Mouse (Mus musculus) limb, embryonic 10.5 days (tissue): ENCODE results near the gene Ifih1. TPM values are rescaled to one million over a fixed set of nuclear protein-coding genes. Genes with fewer than 3 reads are reported as not detected.
A peak's percentile ranks its signal among the peaks of the same experiment; 100 is the strongest.

Source experiments
- DNase-seq: peaks from one replicate; pipeline ENCODE4 v3.0.0-alpha.2; 2017; ENCODE audit warnings: low spot score
- H3K27ac ChIP-seq: fragments of 300-500 bp; sonication (generic); 2 replicates; pipeline ENCODE4 v1.5.1; 2016; ENCODE audit warnings: mild to moderate bottlenecking
- H3K27me3 ChIP-seq: fragments of 300-500 bp; sonication (generic); 2 replicates; pipeline ENCODE4 v1.6.1; 2016; ENCODE audit warnings: low read depth, mild to moderate bottlenecking; ENCODE audit not compliant: poor library complexity, severe bottlenecking
- H3K36me3 ChIP-seq: fragments of 300-500 bp; sonication (generic); 2 replicates; pipeline ENCODE4 v1.6.1; 2016; ENCODE audit warnings: mild to moderate bottlenecking, moderate library complexity
- H3K4me1 ChIP-seq: fragments of 300-500 bp; sonication (generic); 2 replicates; pipeline ENCODE4 v1.6.1; 2016
- H3K4me3 ChIP-seq: fragments of 300-500 bp; sonication (generic); 2 replicates; pipeline ENCODE4 v1.5.1; 2016; ENCODE audit warnings: mild to moderate bottlenecking, moderate library complexity
- H3K9me3 ChIP-seq: fragments of 300-500 bp; sonication (generic); replicated peaks from 2 replicates; pipeline ENCODE4 v1.6.1; 2016; ENCODE audit warnings: mild to moderate bottlenecking
- WGBS: fragments of 180-500 bp; shearing (Covaris S2); methylation state at CpG from one replicate; pipeline ENCODE4 v1.1.7; 2016; 5-methylcytosine and 5-hydroxymethylcytosine counted together
- polyA plus RNA-seq: library from polyadenylated mRNA; unstranded; fragments of >200 nt; fragmentation: Nextera tagmentation; extraction: Ambion mirVana; gene quantifications from 2 replicates; pipeline ENCODE4 v1.2.1, GENCODE M21; 2016

Gene Ifih1
- polyA plus RNA-seq, 1 experiment from 2014 or later, result 0.73 TPM

DNA sequence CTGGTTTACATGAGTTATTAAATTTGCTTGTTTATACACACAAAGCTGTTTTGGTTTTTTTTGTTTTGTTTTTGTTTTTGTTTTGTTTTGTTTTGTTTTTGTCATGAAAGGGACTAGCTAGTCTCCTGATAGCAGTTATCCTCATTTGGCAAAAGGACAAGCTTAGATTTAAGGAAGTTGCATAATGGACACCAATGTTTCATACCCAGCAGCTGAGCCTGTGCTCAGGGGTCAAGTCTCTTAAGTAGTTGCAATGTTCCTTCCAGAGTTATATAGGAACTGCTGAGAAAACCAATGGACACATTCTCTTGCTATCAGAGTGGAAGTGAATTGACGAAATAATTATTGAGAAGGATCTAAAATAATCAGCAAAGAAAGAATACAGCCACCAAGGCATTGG is 10.0 kb upstream of the Ifih1 start:
- H3K9me3 ChIP-seq, result no peaks in the 10 kb centered on the region

DNA sequence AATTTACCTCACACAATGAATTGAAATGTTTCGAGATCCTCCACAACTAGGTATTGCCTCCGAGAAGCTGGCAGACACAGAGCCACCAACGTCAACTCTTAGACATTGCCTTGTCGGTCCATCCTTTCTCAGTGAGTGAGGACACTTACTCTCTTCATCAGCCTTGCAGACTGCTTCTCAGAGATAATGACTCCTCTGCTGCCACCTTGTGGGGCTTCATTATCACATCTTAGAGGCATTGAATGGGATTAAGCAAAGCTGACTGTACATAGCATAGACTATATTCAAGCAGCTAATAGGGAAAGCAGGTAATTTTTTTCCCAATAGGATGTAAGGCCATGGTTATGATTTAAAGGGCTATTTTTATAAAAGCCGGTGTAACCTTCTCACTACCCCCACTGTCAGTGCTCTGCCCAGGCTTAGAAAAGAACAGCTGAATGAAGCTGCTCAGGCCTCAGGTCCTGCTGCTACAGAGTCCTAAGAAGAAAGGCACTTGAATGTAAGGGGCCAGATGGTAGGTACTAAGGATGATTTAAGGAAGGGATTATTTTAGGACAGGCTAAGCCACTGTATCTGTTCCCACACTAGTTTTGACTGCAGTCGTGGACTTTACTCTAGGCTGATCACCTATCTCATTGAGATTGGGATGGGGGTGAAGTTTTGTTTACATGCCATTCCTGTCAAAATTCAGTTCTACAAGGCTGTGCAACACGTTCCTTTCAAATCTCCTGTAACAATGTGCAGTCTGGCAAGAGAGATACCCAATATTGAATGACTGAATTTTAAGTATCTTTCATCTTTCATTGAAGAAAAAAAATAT is 8.7 kb upstream of the Ifih1 start:
- Histone ChIP-seq H3K27me3 (no peaks in the 10 kb centered on the region), H3K27ac (no peak overlapping the region), H3K4me3 (no peak overlapping the region), H3K36me3 (no peaks in the 10 kb centered on the region), H3K4me1 (no peaks in the 10 kb centered on the region), H3K9me3 (no peaks in the 10 kb centered on the region)
- WGBS, result 53% methylated on average over 7 of the region's 7 CpGs
- DNase-seq, result no peak

More for the DNA sequence above, 10.0 kb upstream of the Ifih1 start:
- no peak for DNase-seq
- H3K27ac ChIP-seq, result no peak overlapping the region
- WGBS, result 78% methylated on average over 1 of the region's 1 CpGs
- H3K27me3 ChIP-seq, result no peaks in the 10 kb centered on the region
- H3K4me1 ChIP-seq, result no peaks in the 10 kb centered on the region
- H3K36me3 ChIP-seq, result no peaks in the 10 kb centered on the region
- H3K4me3 ChIP-seq, result no peak overlapping the region

DNA sequence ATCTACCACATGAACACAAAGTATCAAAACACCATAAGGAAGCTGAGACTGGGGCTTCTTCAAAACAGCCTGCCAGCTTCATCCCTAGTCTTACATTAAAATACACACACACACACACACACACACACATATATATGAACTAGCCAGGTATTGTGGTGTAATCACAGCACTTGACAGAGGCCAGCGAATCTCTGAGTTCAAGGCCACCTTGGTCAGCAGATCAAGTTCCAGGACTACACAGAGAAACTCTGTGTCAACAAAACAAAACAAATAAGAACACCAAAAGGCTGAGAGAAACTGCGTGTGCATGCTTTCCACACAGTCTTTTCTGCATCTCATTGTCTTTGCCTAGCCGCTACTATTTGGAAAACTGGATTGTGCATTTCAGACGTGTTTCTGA is 6.4 kb upstream of the Ifih1 start:
- WGBS, result 85% methylated on average over 4 of the region's 4 CpGs
- Histone ChIP-seq H3K36me3 (no peaks in the 10 kb centered on the region), H3K4me1 (no peaks in the 10 kb centered on the region), H3K27ac (no peak overlapping the region), H3K27me3 (no peaks in the 10 kb centered on the region), H3K9me3 (no peaks in the 10 kb centered on the region), H3K4me3 (no peak overlapping the region)
- no peak for DNase-seq

DNA sequence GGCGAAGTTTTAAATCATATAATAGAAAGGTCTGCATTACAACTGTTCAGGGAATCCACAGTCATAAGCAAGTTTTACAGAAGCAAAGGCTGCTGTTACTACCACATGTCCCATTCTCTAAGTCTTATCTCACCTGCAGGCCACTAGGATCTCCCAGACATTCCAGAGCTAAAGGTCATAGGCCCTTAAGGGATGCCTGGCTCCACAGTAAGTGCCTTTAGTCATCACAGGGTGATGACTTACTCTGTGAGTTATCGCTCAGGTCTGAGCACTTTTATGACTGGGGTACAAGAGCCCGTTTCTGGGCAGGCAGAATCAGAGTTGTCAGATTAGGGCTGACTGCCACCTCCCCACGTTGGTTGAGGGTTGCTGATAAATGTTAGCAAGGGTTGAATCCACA is 5.8 kb upstream of the Ifih1 start:
- H3K27ac ChIP-seq, result no peak overlapping the region
- H3K36me3 ChIP-seq, result no peaks in the 10 kb centered on the region
- no peak for DNase-seq
- 68% methylated on average over 4 of the region's 4 CpGs for whole genome bisulfite sequencing
- no peaks in the 10 kb centered on the region for H3K9me3 ChIP-seq
- H3K4me1 ChIP-seq, result peaks cover 1% of the 10 kb centered on the region; the same call in 1 of the 2 replicates
- no peaks in the 10 kb centered on the region for H3K27me3 ChIP-seq
- H3K4me3 ChIP-seq, result no peak overlapping the region

DNA sequence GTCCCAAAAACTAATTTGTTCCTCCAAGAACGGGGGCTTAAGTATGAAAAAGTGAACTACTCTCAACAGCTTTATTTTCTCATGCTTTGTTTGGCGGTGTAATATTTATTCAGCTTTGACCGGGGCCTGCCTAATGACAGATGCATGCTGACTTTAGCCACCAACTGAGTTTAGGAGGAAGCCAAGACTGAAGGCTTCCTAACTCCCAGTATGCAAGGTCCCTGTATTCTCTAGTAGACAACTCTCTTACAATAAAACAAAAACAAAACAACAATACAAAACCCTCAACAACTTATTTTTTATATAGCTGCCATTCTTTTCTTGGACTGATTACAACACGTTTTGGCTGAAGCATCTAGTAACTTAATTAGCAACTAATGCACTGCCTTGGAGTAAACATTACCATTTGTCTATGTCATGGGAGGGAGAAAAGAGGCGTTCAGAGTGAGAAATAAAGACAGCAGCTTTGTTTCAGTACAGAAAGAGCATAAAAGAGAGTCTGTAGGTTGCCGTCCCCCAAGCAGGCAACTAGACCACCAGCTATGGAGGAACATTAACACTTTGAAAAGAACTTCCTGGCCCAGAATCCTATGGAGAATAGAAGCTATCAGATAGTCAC is 725 bp upstream of the Ifih1 start:
- Histone ChIP-seq H3K27me3 (peaks cover 10% of the 10 kb centered on the region; the same call in 1 of the 2 replicates), H3K4me1 (peaks cover 13% of the 10 kb centered on the region), H3K4me3 (peak overlapping the region; percentile 63), H3K9me3 (no peaks in the 10 kb centered on the region), H3K27ac (no peak overlapping the region), H3K36me3 (no peaks in the 10 kb centered on the region)
- 25% methylated on average over 6 of the region's 6 CpGs for WGBS
- DNase-seq, result no peak

DNA sequence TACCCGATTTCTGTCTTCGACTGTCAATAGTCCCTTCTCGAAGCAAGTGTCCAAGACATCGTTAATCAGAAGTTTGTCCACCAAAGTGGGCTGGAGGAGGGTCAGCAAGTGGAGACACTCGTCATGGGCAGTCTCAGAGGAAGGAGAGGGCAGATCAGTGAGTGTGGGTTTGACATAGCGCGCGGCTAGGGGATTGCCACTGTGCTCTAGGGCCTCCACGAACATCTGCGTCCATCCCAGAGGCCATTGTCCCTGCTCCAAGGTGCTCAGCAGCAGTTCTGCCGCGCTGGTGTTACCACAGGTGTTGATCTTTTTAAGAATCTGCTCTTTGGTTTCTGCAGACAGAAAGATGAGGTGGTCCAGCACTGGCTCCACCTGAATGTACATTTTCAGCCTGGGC is 580 bp downstream of the Ifih1 start:
- Histone ChIP-seq H3K4me1 (peaks cover 13% of the 10 kb centered on the region), H3K27me3 (peaks cover 10% of the 10 kb centered on the region; the same call in 1 of the 2 replicates), H3K9me3 (no peaks in the 10 kb centered on the region), H3K27ac (no peak overlapping the region), H3K4me3 (peak overlapping the region; percentile 63), H3K36me3 (no peaks in the 10 kb centered on the region)
- peak; percentile 37 for DNase-seq
- 29% methylated on average over 12 of the region's 12 CpGs for WGBS

DNA sequence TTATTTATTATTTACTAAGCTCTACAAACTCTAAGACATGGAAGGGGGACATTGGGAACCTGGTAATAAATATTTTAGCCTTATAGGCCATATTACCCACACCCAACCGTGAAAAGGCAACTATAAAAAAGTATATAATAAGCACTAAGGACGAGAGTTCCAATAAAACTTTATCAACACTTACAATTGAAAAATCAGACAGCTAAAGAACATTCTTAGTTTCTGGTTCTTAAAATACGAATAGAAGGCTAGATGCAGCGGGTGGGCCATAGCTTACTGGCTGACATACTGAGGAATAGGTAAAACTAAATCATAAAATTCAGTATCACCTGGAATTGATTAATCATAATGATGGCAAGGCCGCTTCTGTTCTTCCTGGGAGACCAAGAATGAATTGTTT is 1.2 kb downstream of the Ifih1 start:
- peaks cover 13% of the 10 kb centered on the region for H3K4me1 ChIP-seq
- no peaks in the 10 kb centered on the region for H3K36me3 ChIP-seq
- H3K4me3 ChIP-seq, result no peak overlapping the region
- no peak for DNase-seq
- H3K9me3 ChIP-seq, result no peaks in the 10 kb centered on the region
- 88% methylated on average over 5 of the region's 5 CpGs for WGBS
- peaks cover 10% of the 10 kb centered on the region; the same call in 1 of the 2 replicates for H3K27me3 ChIP-seq
- no peak overlapping the region for H3K27ac ChIP-seq

DNA sequence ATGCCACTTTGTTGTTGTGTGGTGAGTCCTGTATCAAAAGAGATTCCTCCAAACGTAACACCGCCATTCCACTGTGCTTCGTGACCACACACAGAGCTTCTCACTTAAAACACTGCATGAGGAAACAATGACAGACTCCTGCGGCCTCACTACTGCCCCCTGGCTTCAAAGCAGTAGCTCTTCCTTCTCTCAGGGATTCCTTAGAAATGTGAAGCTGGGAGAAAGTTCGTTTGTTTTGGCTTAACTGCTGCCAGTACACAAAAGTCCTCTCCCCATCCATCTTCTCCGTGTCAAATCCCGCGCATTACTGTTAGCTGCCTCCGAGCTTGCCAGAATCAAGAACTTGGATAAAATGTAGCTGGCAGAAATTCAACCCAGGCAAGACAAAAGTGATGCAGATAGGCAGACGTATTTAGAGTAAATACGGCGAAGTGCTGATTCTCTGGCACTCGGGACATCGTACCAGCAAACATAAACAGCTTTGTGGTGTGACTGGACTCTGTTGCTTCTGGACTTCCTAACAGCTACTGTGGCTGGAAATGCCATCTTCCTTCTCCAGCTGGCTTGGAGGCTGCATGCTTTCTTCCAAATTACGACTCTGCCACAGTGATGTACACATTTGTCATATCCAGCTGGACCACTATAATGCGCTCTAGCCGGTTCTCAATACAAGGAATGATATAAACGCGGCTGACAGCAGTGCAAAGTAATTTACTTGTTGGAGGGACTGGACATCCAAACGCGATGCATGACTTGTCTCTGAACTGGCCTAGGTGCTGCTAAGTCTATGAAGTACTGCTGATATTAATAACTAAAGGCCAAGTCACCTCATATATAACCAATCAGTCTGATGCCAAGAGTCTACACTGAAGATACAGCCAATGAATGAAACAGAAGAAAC is 2.4 kb downstream of the Ifih1 start:
- DNase-seq, result no peak
- Histone ChIP-seq H3K27me3 (peaks cover 10% of the 10 kb centered on the region; the same call in 1 of the 2 replicates), H3K27ac (no peak overlapping the region), H3K4me1 (peaks cover 13% of the 10 kb centered on the region), H3K9me3 (no peaks in the 10 kb centered on the region), H3K36me3 (no peaks in the 10 kb centered on the region), H3K4me3 (no peak overlapping the region)
- whole genome bisulfite sequencing, result 53% methylated on average over 21 of the region's 21 CpGs

DNA sequence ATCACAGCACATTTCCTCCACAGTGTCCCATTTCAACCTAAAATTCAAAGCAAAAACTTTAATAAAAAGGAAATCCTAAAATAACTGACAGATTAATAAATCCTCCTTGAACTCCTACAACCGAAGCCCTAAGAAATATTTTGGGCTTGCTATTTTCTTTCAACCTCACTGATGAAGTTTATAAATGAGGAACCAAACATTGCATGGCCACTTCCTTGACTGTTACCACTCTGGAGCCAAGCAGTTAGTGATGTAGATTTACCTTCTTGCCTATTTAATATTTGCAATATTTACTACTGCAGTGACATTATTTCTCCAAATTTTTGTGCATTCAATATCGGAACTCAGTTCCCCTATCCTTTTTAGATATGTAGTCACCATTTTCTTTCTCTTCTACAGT is 6.2 kb downstream of the Ifih1 start:
- Histone ChIP-seq H3K4me1 (no peaks in the 10 kb centered on the region), H3K9me3 (no peaks in the 10 kb centered on the region), H3K36me3 (no peaks in the 10 kb centered on the region), H3K4me3 (no peak overlapping the region), H3K27me3 (no peaks in the 10 kb centered on the region), H3K27ac (no peak overlapping the region)
- WGBS, result 93% methylated on average over 2 of the region's 2 CpGs
- DNase-seq, result no peak

DNA sequence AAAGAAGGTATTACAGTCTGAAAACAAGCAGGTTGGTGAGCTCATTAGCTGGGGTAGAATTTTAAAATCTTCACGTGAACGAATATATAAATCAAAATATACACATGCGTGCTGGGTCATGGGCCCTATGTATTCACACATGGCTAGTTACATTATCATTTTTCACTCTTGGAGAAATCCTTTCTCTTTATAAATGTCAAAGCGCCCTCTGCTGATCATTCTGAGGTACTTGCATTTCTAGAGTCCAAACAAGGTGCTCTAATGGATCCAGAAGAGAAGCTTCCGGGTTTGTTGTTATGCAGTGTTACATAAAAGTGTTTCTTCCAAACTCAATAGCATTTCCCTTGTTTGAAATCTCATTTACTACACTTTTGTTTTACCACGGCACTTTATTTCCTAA is 15.6 kb downstream of the Ifih1 start:
- H3K4me3 ChIP-seq, result no peak overlapping the region
- no peaks in the 10 kb centered on the region for H3K9me3 ChIP-seq
- 32% methylated on average over 6 of the region's 6 CpGs for WGBS
- H3K4me1 ChIP-seq, result 0 out of 2 replicates have a peak, but pooled peaks cover 2% of the 10 kb centered on the region
- H3K27ac ChIP-seq, result no peak overlapping the region
- no peaks in the 10 kb centered on the region for H3K36me3 ChIP-seq
- no peak for DNase-seq
- no peaks in the 10 kb centered on the region for H3K27me3 ChIP-seq

DNA sequence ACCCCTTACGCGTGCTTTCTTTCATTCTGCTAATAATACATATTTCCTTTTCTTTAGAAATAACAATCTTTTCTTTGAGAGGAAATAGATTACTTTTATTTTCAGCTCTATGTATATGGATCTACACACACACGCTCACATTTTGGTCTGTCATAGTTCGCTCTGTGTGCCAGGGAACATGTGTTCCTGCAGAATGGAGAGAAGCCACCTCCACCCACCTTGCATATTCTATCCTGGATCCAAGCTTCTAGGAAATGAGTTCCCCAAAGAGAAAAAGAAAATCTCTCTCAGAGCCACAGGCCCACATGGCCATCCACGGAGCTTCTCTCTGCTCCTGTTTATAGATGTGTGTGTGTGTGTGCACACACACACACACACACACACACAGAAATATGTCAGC is 17.7 kb downstream of the Ifih1 start:
- 0 out of 2 replicates have a peak, but pooled peaks cover 2% of the 10 kb centered on the region for H3K4me1 ChIP-seq
- no peak overlapping the region for H3K4me3 ChIP-seq
- H3K27me3 ChIP-seq, result no peaks in the 10 kb centered on the region
- no peaks in the 10 kb centered on the region for H3K36me3 ChIP-seq
- no peak overlapping the region for H3K27ac ChIP-seq
- 95% methylated on average over 5 of the region's 5 CpGs for WGBS
- no peaks in the 10 kb centered on the region for H3K9me3 ChIP-seq
- no peak for DNase-seq

DNA sequence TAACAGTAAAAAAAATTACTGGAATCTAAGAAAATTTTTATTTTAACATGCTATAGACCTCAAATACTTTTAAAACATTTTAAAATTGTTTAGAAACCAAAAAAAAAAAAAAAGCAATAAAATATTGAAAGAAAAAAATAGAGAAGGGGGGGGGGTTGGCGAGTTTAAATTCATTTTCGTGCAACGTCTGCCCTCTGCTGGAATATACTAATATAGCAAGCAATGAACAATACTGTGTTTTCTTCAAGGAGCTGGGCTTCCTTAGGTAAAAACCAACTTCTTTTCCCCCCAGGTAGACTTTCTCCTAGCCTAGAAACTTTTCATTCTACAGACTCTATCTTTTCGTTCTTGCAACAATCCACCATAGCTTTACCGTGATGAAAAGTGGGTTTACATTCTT is 18.3 kb downstream of the Ifih1 start:
- H3K27me3 ChIP-seq, result no peaks in the 10 kb centered on the region
- DNase-seq, result no peak
- 14% methylated on average over 5 of the region's 5 CpGs for WGBS
- H3K9me3 ChIP-seq, result no peaks in the 10 kb centered on the region
- no peak overlapping the region for H3K4me3 ChIP-seq
- 0 out of 2 replicates have a peak, but pooled peaks cover 2% of the 10 kb centered on the region for H3K4me1 ChIP-seq
- H3K36me3 ChIP-seq, result no peaks in the 10 kb centered on the region
- H3K27ac ChIP-seq, result no peak overlapping the region
